Mouse (Mus musculus) cortical plate, adult 2 months (tissue): ENCODE results near the gene Tom1l1.

ENCODE experiments used
- CTCF ChIP-seq: fragments of 200-500 bp; IDR thresholded peaks from 2 replicates; pipeline ENCODE4 v1.5.1; 2011; ENCODE audit warnings: mild to moderate bottlenecking, control low read depth, low read length; ENCODE audit not compliant: insufficient read depth; ENCODE audit errors: extremely low read depth
- POLR2A ChIP-seq: fragments of 200-500 bp; IDR thresholded peaks from 2 replicates; pipeline ENCODE4 v1.6.1; 2011; ENCODE audit warnings: mild to moderate bottlenecking, low read length, control low read depth; ENCODE audit not compliant: insufficient read depth; ENCODE audit errors: extremely low read depth

DNA sequence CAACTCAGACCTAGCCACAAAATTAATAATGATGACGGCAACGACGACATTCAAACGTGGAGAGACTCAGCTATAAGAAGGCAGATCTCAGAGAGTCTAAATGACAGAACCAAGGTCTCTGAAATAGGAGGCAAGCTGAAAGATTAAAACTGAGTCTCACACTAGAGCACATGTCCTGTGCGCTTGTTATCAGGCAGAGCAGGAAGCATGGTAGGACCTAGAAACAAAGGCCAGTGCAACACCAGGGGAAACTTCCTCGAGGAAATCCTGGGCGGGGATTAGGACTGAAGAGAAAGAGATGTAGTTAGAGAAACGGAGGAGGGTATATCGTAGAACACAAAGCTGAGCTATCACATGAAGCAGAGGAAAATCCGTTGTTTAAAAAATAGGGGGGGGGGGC, 38.6 kb upstream of the Tom1l1 start:
- no peak for TF ChIP-seq POLR2A
- no peak for TF ChIP-seq CTCF
